Mouse (Mus musculus): ENCODE data around the gene Rab5c.

Rab5c gene

GRCm38 (mm10) chr11:100738066-100738604, at the start of gene Rab5c:
Gene Rab5c (minus strand): TSS chr11:100738215.
- CTCF ChIA-PET, result interaction anchor here (0.6 to 0.8 kb wide), 3 partner anchors 10 to 438 kb away, joined by 3 to 6 read pairs (median 3); partner anchors contain the start of gene Kcnh4

- CTCF ChIA-PET, result no interaction called here
These were observed 47.8 kb upstream of the Rab5c start for GRCm38 (mm10) chr11:100785774-100786173.

- CTCF ChIA-PET, result no interaction called here
These were observed 46.3 kb upstream of the Rab5c start for GRCm38 (mm10) chr11:100784286-100784685.

GRCm38 (mm10) chr11:100782568-100782967, 44.6 kb upstream of the Rab5c start:
- CTCF ChIA-PET, result no interaction called here

GRCm38 (mm10) chr11:100781763-100782475, 43.9 kb upstream of the Rab5c start:
- CTCF ChIA-PET, result no interaction called here

GRCm38 (mm10) chr11:100780247-100780646, 42.2 kb upstream of the Rab5c start:
- CTCF ChIA-PET, result interaction anchor here (0.5 kb wide), 1 partner anchor 9 kb away, joined by 3 read pairs; no protein-coding TSS in a partner anchor

GRCm38 (mm10) chr11:100778069-100778468, 40.1 kb upstream of the Rab5c start:
- CTCF ChIA-PET, result no interaction called here

GRCm38 (mm10) chr11:100775921-100776320, 37.9 kb upstream of the Rab5c start:
- CTCF ChIA-PET, result interaction anchor here (1.1 to 1.7 kb wide), 2 partner anchors 15 to 38 kb away, joined by 3 to 4 read pairs; no protein-coding TSS in a partner anchor

- CTCF ChIA-PET, result no interaction called here
These were observed 36.2 kb upstream of the Rab5c start for GRCm38 (mm10) chr11:100774261-100774660.

- CTCF ChIA-PET, result interaction anchor here (0.7 kb wide), 1 partner anchor 10 kb away, joined by 3 read pairs; no protein-coding TSS in a partner anchor
These were observed 32.8 kb upstream of the Rab5c start, which contains the start of gene Ghdc for GRCm38 (mm10) chr11:100770646-100771408. Gene Ghdc (minus strand): TSS chr11:100770957.

GRCm38 (mm10) chr11:100769980-100770379, 32.0 kb upstream of the Rab5c start:
- CTCF ChIA-PET, result no interaction called here

GRCm38 (mm10) chr11:100767871-100768270, 29.9 kb upstream of the Rab5c start:
- CTCF ChIA-PET, result no interaction called here

- CTCF ChIA-PET, result no interaction called here
These were observed 28.7 kb upstream of the Rab5c start for GRCm38 (mm10) chr11:100766726-100767125.

GRCm38 (mm10) chr11:100762831-100763230, 24.8 kb upstream of the Rab5c start, which contains the start of gene Hcrt:
Gene Hcrt (minus strand): TSS chr11:100762931.
- CTCF ChIA-PET, result no interaction called here

GRCm38 (mm10) chr11:100761547-100762045, 23.6 kb upstream of the Rab5c start:
- CTCF ChIA-PET, result interaction anchor here (0.5 to 1.0 kb wide), 3 partner anchors 11 to 31 kb away, joined by 3 to 4 read pairs (median 3); no protein-coding TSS in a partner anchor

- CTCF ChIA-PET, result interaction anchor here (0.6 to 1.4 kb wide), 2 partner anchors 22 to 54 kb away, joined by 3 read pairs; no protein-coding TSS in a partner anchor
These were observed 21.7 kb upstream of the Rab5c start, which contains the start of gene Kcnh4 for GRCm38 (mm10) chr11:100759611-100760233. Gene Kcnh4 (minus strand): TSS chr11:100759942.

GRCm38 (mm10) chr11:100758707-100759610, 20.9 kb upstream of the Rab5c start:
- CTCF ChIA-PET, result interaction anchor here (1.4 kb wide), 1 partner anchor 55 kb away, joined by 3 read pairs; no protein-coding TSS in a partner anchor

GRCm38 (mm10) chr11:100757566-100757965, 19.6 kb upstream of the Rab5c start:
- CTCF ChIA-PET, result no interaction called here

- CTCF ChIA-PET, result no interaction called here
These were observed 18.5 kb upstream of the Rab5c start for GRCm38 (mm10) chr11:100756476-100756875.

GRCm38 (mm10) chr11:100754693-100755057, 16.7 kb upstream of the Rab5c start:
- CTCF ChIA-PET, result no interaction called here
